Mouse (Mus musculus) forebrain, embryonic 11.5 days (tissue): ENCODE measurements around the gene Dlx5. TPM values are rescaled to one million over a fixed set of nuclear protein-coding genes. Genes with fewer than 3 reads are reported as not detected.
A peak's percentile ranks its signal among the peaks of the same experiment; 100 is the strongest.

Experiments used
- ATAC-seq: fragments of 200-750 bp; cut with Nextera tagmentation; replicated peaks from 2 replicates; pipeline ENCODE4 v1.8.0; 2017; ENCODE audit warnings: moderate TSS enrichment; ENCODE audit not compliant: low FRiP score
- DNase-seq: peaks from one replicate; pipeline ENCODE4 v3.0.0-alpha.2; 2017; ENCODE audit warnings: low spot score
- H3K27ac ChIP-seq: fragments of 300-500 bp; sonication (generic); 2 replicates; pipeline ENCODE4 v1.5.1; 2014; ENCODE audit warnings: low read depth, low read length
- H3K27me3 ChIP-seq: fragments of 300-500 bp; sonication (generic); 2 replicates; pipeline ENCODE4 v1.6.1; 2014; ENCODE audit warnings: mild to moderate bottlenecking, low read length, mixed read lengths; ENCODE audit not compliant: control insufficient read depth, insufficient read depth
- H3K36me3 ChIP-seq: fragments of 300-500 bp; sonication (generic); 2 replicates; pipeline ENCODE4 v1.6.1; 2014; ENCODE audit warnings: mild to moderate bottlenecking, low read length, moderate library complexity, mixed read lengths; ENCODE audit not compliant: control insufficient read depth, insufficient read depth
- H3K4me1 ChIP-seq: fragments of 300-500 bp; sonication (generic); replicated peaks from 2 replicates; pipeline ENCODE4 v1.6.1; 2014; ENCODE audit warnings: low read length, mixed read lengths; ENCODE audit not compliant: control insufficient read depth, insufficient read depth
- H3K4me2 ChIP-seq: fragments of 300-500 bp; sonication (generic); 2 replicates; pipeline ENCODE4 v1.6.1; 2014; ENCODE audit warnings: low read depth, mild to moderate bottlenecking, low read length, moderate library complexity, mixed read lengths; ENCODE audit not compliant: severe bottlenecking
- H3K4me3 ChIP-seq: fragments of 300-500 bp; sonication (generic); 2 replicates; pipeline ENCODE4 v1.5.1; 2014; ENCODE audit warnings: low read depth, low read length
- H3K9ac ChIP-seq: fragments of 300-500 bp; sonication (generic); 2 replicates; pipeline ENCODE4 v1.6.1; 2014; ENCODE audit warnings: low read length
- H3K9me3 ChIP-seq: fragments of 300-500 bp; sonication (generic); 2 replicates; pipeline ENCODE4 v1.6.1; 2016; ENCODE audit warnings: low read length, mixed read lengths; ENCODE audit not compliant: control insufficient read depth
- WGBS: fragments of 180-500 bp; shearing (Covaris S2); extraction: QIAGEN DNeasy Blood & Tissue Kit; methylation state at CpG from one replicate; pipeline ENCODE4 v1.1.7; 2014; 5-methylcytosine and 5-hydroxymethylcytosine counted together
- polyA plus RNA-seq: library from polyadenylated mRNA; unstranded; fragments of >200 nt; fragmentation: Nextera tagmentation; extraction: Ambion mirVana; gene quantifications from 2 replicates; pipeline ENCODE4 v1.2.1, GENCODE M21; 2014

The Dlx5 gene
- polyA plus RNA-seq, 1 experiment from 2014 or later, result 47.7 TPM

GRCm38 (mm10) chr6:6890047-6890446 lies 8.2 kb upstream of the Dlx5 start:
- H3K9ac ChIP-seq, result no peak overlapping the region
- H3K27me3 ChIP-seq, result no peaks in the 10 kb centered on the region
- H3K36me3 ChIP-seq, result no peaks in the 10 kb centered on the region
- ATAC-seq, result no peak
- H3K4me1 ChIP-seq, result no peaks in the 10 kb centered on the region
- H3K4me2 ChIP-seq, result no peak overlapping the region
- no peak overlapping the region for H3K27ac ChIP-seq
- DNase-seq, result no peak
- H3K4me3 ChIP-seq, result no peak overlapping the region
- H3K9me3 ChIP-seq, result no peaks in the 10 kb centered on the region
- WGBS, result 68% methylated on average over 6 of the region's 6 CpGs

GRCm38 (mm10) chr6:6886225-6886624 lies 4.3 kb upstream of the Dlx5 start:
- no peak overlapping the region for H3K27ac ChIP-seq
- H3K4me3 ChIP-seq, result no peak overlapping the region
- 85% methylated on average over 3 of the region's 3 CpGs for WGBS
- ATAC-seq (no peak), DNase-seq (no peak)
- no peaks in the 10 kb centered on the region for H3K9me3 ChIP-seq
- H3K4me2 ChIP-seq, result no peak overlapping the region
- peaks cover 2% of the 10 kb centered on the region; the same call in 1 of the 2 replicates for H3K4me1 ChIP-seq
- no peak overlapping the region for H3K9ac ChIP-seq
- H3K27me3 ChIP-seq, result peaks cover 22% of the 10 kb centered on the region
- H3K36me3 ChIP-seq, result no peaks in the 10 kb centered on the region

- peaks cover 4% of the 10 kb centered on the region; the same call in 1 of the 2 replicates for H3K4me1 ChIP-seq
- H3K36me3 ChIP-seq, result no peaks in the 10 kb centered on the region
- peak overlapping the region; percentile 1; the same call in 1 of the 2 replicates for H3K4me2 ChIP-seq
- no peak overlapping the region for H3K27ac ChIP-seq
- H3K4me3 ChIP-seq, result no peak overlapping the region
- peak; percentile 86 for DNase-seq
- peaks cover 31% of the 10 kb centered on the region for H3K27me3 ChIP-seq
- H3K9ac ChIP-seq, result no peak overlapping the region
- H3K9me3 ChIP-seq, result no peaks in the 10 kb centered on the region
- WGBS, result 1% methylated on average over 12 of the region's 12 CpGs
- ATAC-seq, result peak; percentile 36; the same call in 1 of the 2 replicates
Measured at GRCm38 (mm10) chr6:6884897-6885296, 3.0 kb upstream of the Dlx5 start.

GRCm38 (mm10) chr6:6882266-6882797 lies 447 bp upstream of the Dlx5 start:
- WGBS, result 1% methylated on average over 10 of the region's 11 CpGs
- ATAC-seq (peak; percentile 13; the same call in 1 of the 2 replicates), DNase-seq (peak; percentile 53)
- Histone ChIP-seq H3K9ac (no peak overlapping the region), H3K27ac (no peak overlapping the region), H3K4me3 (peak overlapping the region; percentile 56; the same call in 1 of the 2 replicates), H3K4me1 (peaks cover 8% of the 10 kb centered on the region; the same call in 1 of the 2 replicates), H3K9me3 (no peaks in the 10 kb centered on the region), H3K36me3 (no peaks in the 10 kb centered on the region), H3K4me2 (peak overlapping the region; percentile 83), H3K27me3 (peaks cover 52% of the 10 kb centered on the region)

- DNase-seq (no peak), ATAC-seq (peak; percentile 28)
- Histone ChIP-seq H3K4me2 (peak overlapping the region; percentile 83), H3K36me3 (no peaks in the 10 kb centered on the region), H3K4me3 (peak overlapping the region; percentile 56), H3K9me3 (no peaks in the 10 kb centered on the region), H3K4me1 (peaks cover 8% of the 10 kb centered on the region; the same call in 1 of the 2 replicates), H3K27me3 (peaks cover 63% of the 10 kb centered on the region), H3K9ac (peak overlapping the region; percentile 67), H3K27ac (peak overlapping the region; percentile 31)
- WGBS, result under 1% methylated on average over 30 of the region's 30 CpGs
Measured at GRCm38 (mm10) chr6:6881115-6881637, 709 bp downstream of the Dlx5 start.

GRCm38 (mm10) chr6:6880361-6881114 lies 1.3 kb downstream of the Dlx5 start:
- DNase-seq (peak; percentile 63), ATAC-seq (no peak)
- H3K4me2 ChIP-seq, result peak overlapping the region; percentile 83; the same call in 1 of the 2 replicates
- no peak overlapping the region for H3K27ac ChIP-seq
- peaks cover 8% of the 10 kb centered on the region; the same call in 1 of the 2 replicates for H3K4me1 ChIP-seq
- H3K36me3 ChIP-seq, result no peaks in the 10 kb centered on the region
- H3K9me3 ChIP-seq, result no peaks in the 10 kb centered on the region
- H3K4me3 ChIP-seq, result peak overlapping the region; percentile 56
- H3K27me3 ChIP-seq, result peaks cover 69% of the 10 kb centered on the region
- peak overlapping the region; percentile 67; the same call in 1 of the 2 replicates for H3K9ac ChIP-seq
- 1% methylated on average over 24 of the region's 24 CpGs for WGBS

GRCm38 (mm10) chr6:6879371-6880325 lies 2.2 kb downstream of the Dlx5 start:
- Histone ChIP-seq H3K4me1 (peaks cover 8% of the 10 kb centered on the region; the same call in 1 of the 2 replicates), H3K27me3 (peaks cover 77% of the 10 kb centered on the region), H3K9me3 (no peaks in the 10 kb centered on the region), H3K4me2 (peak overlapping the region; percentile 39; the same call in 1 of the 2 replicates), H3K9ac (peak overlapping the region; percentile 51), H3K4me3 (peak overlapping the region; percentile 56), H3K36me3 (no peaks in the 10 kb centered on the region), H3K27ac (peak overlapping the region; percentile 43; the same call in 1 of the 2 replicates)
- ATAC-seq, result no peak
- peak; percentile 75 for DNase-seq
- under 1% methylated on average over 44 of the region's 44 CpGs for WGBS
